Mouse (Mus musculus) kidney, embryonic 16.5 days (tissue): ENCODE measurements around the gene Strn3. TPM values are rescaled to one million over a fixed set of nuclear protein-coding genes. Genes with fewer than 3 reads are reported as not detected.

Experiments used
- ATAC-seq: fragments of 200-750 bp; cut with Nextera tagmentation; 2 replicates; pipeline ENCODE4 v1.8.0; 2017; ENCODE audit warnings: moderate TSS enrichment; ENCODE audit not compliant: low FRiP score, low TSS enrichment
- H3K27ac ChIP-seq: fragments of 300-500 bp; sonication (generic); 2 replicates; pipeline ENCODE4 v1.5.1; 2014; ENCODE audit warnings: low read length
- H3K27me3 ChIP-seq: fragments of 300-500 bp; sonication (generic); 2 replicates; pipeline ENCODE4 v1.6.1; 2014; ENCODE audit warnings: low read length, control low read depth, mixed read lengths; ENCODE audit not compliant: insufficient read depth
- H3K36me3 ChIP-seq: fragments of 300-500 bp; sonication (generic); 2 replicates; pipeline ENCODE4 v1.6.1; 2014; ENCODE audit warnings: low read length, control low read depth, mixed read lengths; ENCODE audit not compliant: insufficient read depth
- H3K4me1 ChIP-seq: fragments of 300-500 bp; sonication (generic); 2 replicates; pipeline ENCODE4 v1.6.1; 2014; ENCODE audit warnings: low read length, control low read depth, mixed read lengths; ENCODE audit not compliant: insufficient read depth
- H3K4me2 ChIP-seq: fragments of 300-500 bp; sonication (generic); replicated peaks from 2 replicates; pipeline ENCODE4 v1.6.1; 2014; ENCODE audit warnings: low read depth, low read length
- H3K4me3 ChIP-seq: fragments of 300-500 bp; sonication (generic); 2 replicates; pipeline ENCODE4 v1.5.1; 2014; ENCODE audit warnings: mild to moderate bottlenecking, low read length
- H3K9ac ChIP-seq: fragments of 300-500 bp; sonication (generic); replicated peaks from 2 replicates; pipeline ENCODE4 v1.6.1; 2014; ENCODE audit warnings: low read length
- H3K9me3 ChIP-seq: fragments of 300-500 bp; sonication (generic); 2 replicates; pipeline ENCODE4 v1.6.1; 2016; ENCODE audit warnings: low read length, control low read depth
- WGBS: fragments of 180-500 bp; shearing (Covaris S2); extraction: QIAGEN DNeasy Blood & Tissue Kit; methylation state at CpG from one replicate; pipeline ENCODE4 v1.1.7; 2014; 5-methylcytosine and 5-hydroxymethylcytosine counted together
- polyA plus RNA-seq: library from polyadenylated mRNA; unstranded; fragments of >200 nt; fragmentation: Nextera tagmentation; extraction: Ambion mirVana; gene quantifications from 2 replicates; pipeline ENCODE4 v1.2.1, GENCODE M21; 2015

Strn3 gene
- polyA plus RNA-seq, 1 experiment from 2014 or later: 38.5 TPM

DNA sequence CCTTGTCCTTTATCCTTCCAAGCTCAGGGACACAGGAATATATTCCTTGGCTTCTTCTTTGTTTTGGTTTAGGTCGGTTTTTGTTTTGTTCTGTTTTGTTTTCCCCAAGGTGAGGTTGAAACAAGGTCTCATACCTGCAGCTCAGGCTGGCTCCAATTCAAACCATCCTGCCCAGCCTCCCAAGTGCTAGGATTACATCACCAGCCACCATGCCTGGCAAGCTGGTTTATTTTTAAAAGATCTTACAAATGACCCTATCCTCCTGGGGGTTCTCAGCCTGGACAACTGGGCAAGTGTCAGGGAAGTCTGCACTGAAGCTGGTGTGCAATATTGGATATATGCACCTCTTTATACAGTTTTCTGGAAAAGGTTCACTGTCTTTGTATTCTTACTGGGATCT is 21.0 kb upstream of the Strn3 start:
- H3K4me3 ChIP-seq: no peak overlapping the region
- no peak overlapping the region for H3K4me2 ChIP-seq
- ATAC-seq: no peak
- WGBS: 71% methylated on average over 1 of the region's 1 CpGs
- no peaks in the 10 kb centered on the region for H3K36me3 ChIP-seq
- no peak overlapping the region for H3K9ac ChIP-seq
- H3K4me1 ChIP-seq: peaks cover 17% of the 10 kb centered on the region
- H3K27me3 ChIP-seq: no peaks in the 10 kb centered on the region
- no peaks in the 10 kb centered on the region for H3K9me3 ChIP-seq
- H3K27ac ChIP-seq: no peak overlapping the region

DNA sequence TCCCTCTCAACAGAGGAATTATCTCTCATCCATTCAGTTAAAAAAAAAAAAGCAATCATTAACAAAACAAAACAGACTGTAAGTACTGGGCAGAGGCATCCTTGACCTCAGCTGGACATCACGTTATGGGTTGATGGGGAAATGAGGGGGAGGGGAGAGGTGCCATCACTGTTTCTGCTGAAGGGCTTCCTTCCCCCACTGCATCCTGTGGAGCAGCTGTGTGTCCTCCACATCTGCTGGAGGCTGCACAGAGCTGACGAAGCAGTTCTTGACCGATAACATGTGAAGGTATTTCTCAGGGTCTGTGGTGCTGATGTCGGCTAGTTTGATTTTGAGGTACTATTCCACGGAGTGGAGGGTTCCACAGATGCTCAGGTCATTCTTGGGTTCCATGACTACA is 18.5 kb upstream of the Strn3 start:
- 32% methylated on average over 5 of the region's 5 CpGs for WGBS
- Histone ChIP-seq H3K4me2 (no peak overlapping the region), H3K36me3 (no peaks in the 10 kb centered on the region), H3K4me3 (no peak overlapping the region), H3K9ac (no peak overlapping the region), H3K4me1 (peaks cover 17% of the 10 kb centered on the region), H3K9me3 (no peaks in the 10 kb centered on the region), H3K27me3 (no peaks in the 10 kb centered on the region), H3K27ac (no peak overlapping the region)
- ATAC-seq: peak; percentile 17; the same call in 1 of the 2 replicates

- no peak for ATAC-seq
- H3K36me3 ChIP-seq: no peaks in the 10 kb centered on the region
- H3K9me3 ChIP-seq: no peaks in the 10 kb centered on the region
- H3K27ac ChIP-seq: no peak overlapping the region; the same call in 1 of the 2 replicates
- peaks cover 17% of the 10 kb centered on the region for H3K4me1 ChIP-seq
- WGBS: 64% methylated on average over 3 of the region's 3 CpGs
- no peaks in the 10 kb centered on the region for H3K27me3 ChIP-seq
- no peak overlapping the region for H3K9ac ChIP-seq
- no peak overlapping the region for H3K4me3 ChIP-seq
- no peak overlapping the region for H3K4me2 ChIP-seq
These were observed 18.0 kb upstream of the Strn3 start for GRCm38 (mm10) chr12:51709741-51710140.

DNA sequence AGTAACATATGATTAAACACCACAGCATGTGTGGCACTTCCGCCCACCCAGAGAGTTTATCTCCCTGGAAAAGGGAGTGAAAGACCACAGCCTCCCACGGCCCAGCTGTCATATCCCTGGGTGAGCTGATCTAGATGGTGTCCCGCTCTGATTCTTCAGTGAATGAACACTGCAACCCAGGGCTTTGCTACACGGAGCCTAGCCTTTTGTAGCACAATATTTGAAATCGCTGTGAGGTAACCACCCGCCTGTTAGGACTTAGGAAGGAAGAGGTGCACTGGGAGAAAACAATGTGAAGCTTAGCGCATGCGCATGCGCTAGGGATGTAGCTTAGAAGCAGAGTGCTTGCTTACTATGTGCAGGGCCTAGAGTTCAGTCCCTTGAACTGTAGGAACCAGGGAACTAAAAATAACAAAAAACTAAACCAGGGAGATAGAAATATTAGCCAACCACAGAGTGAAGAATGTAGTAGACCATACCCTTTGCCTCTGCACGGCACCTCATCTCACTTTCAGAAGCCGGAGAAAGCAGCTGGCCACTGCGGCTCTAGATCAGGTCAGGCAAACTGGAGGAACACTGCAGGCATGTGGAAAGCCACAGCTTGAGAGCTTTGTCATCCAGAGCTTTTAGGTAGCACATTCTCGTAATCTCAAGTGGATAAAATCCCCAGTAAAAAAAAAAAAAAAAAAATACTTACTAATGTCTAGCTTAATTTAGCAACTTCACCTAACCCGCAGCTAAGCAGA is 17.4 kb upstream of the Strn3 start:
- WGBS: 51% methylated on average over 14 of the region's 14 CpGs

DNA sequence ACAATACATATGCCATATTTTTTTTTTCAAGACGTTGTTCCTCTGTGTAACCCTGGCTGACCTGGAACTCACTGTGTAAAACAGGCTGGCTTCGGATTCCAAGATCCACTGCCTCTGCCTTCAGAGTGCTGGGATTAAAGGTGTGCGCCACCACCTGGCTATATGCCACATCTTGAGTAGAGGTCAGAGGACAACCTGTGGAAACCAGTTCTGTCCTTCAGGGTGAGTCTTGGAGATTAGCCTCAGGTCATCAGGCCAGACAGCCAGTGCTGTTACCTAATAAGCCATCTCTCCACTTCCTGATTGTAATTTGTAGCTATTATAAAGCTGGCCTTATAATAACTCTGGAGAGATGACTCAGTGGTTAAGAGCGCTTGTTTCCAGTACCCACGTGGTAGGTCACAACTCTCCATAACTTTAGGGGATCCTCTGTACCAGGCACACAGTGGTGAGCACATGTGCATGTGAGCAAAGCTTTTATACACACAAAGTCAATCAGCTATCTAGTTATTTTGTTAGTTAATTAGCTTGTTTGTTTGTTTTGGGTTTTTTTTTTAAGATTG is 15.1 kb upstream of the Strn3 start:
- no peak overlapping the region for H3K9ac ChIP-seq
- H3K4me3 ChIP-seq: no peak overlapping the region
- no peak overlapping the region for H3K4me2 ChIP-seq
- H3K27me3 ChIP-seq: no peaks in the 10 kb centered on the region
- ATAC-seq: no peak
- 79% methylated on average over 5 of the region's 5 CpGs for WGBS
- no peak overlapping the region for H3K27ac ChIP-seq
- H3K4me1 ChIP-seq: peaks cover 22% of the 10 kb centered on the region
- H3K9me3 ChIP-seq: no peaks in the 10 kb centered on the region
- no peaks in the 10 kb centered on the region for H3K36me3 ChIP-seq

More for the DNA sequence above, 17.4 kb upstream of the Strn3 start:
- Histone ChIP-seq H3K36me3 (no peaks in the 10 kb centered on the region), H3K9me3 (no peaks in the 10 kb centered on the region), H3K9ac (no peak overlapping the region), H3K4me3 (no peak overlapping the region), H3K27me3 (no peaks in the 10 kb centered on the region), H3K27ac (no peak overlapping the region; the same call in 1 of the 2 replicates), H3K4me1 (peaks cover 22% of the 10 kb centered on the region), H3K4me2 (no peak overlapping the region)
- ATAC-seq: peak; percentile 49; the same call in 1 of the 2 replicates

GRCm38 (mm10) chr12:51705778-51706177 is 14.1 kb upstream of the Strn3 start:
- no peaks in the 10 kb centered on the region for H3K9me3 ChIP-seq
- no peak overlapping the region for H3K27ac ChIP-seq
- 67% methylated on average over 12 of the region's 12 CpGs for WGBS
- H3K4me1 ChIP-seq: peaks cover 22% of the 10 kb centered on the region
- no peak overlapping the region for H3K9ac ChIP-seq
- no peaks in the 10 kb centered on the region for H3K36me3 ChIP-seq
- H3K4me3 ChIP-seq: no peak overlapping the region
- no peaks in the 10 kb centered on the region for H3K27me3 ChIP-seq
- no peak for ATAC-seq
- no peak overlapping the region for H3K4me2 ChIP-seq

DNA sequence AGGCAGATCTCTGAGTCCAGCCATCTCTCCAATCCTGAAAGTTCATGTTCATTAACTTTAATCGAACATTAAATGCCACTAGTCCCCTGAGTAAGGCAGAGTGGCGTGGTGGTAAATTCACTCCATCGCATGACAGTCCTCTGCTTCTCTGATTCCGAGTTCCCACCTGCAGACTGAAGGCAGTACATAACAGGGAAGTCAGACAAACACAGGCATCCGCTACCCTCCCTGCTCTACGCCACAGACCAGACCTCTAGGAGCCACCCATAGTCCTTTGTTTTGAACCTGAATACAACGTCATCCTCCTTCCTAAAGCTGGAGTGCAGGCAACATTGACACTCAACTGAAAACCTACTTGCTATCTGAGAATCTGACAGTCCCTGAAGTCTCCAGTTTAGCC is 12.9 kb upstream of the Strn3 start:
- Histone ChIP-seq H3K9ac (no peak overlapping the region), H3K27me3 (no peaks in the 10 kb centered on the region), H3K4me1 (peaks cover 12% of the 10 kb centered on the region; the same call in 1 of the 2 replicates), H3K4me3 (no peak overlapping the region), H3K9me3 (no peaks in the 10 kb centered on the region), H3K4me2 (no peak overlapping the region), H3K27ac (no peak overlapping the region), H3K36me3 (no peaks in the 10 kb centered on the region)
- no peak for ATAC-seq
- 74% methylated on average over 7 of the region's 7 CpGs for WGBS

GRCm38 (mm10) chr12:51703859-51704258 is 12.2 kb upstream of the Strn3 start:
- no peak overlapping the region for H3K9ac ChIP-seq
- 6% methylated on average over 1 of the region's 1 CpGs for WGBS
- ATAC-seq: peak; percentile 82
- no peak overlapping the region for H3K4me2 ChIP-seq
- H3K27me3 ChIP-seq: no peaks in the 10 kb centered on the region
- no peaks in the 10 kb centered on the region for H3K36me3 ChIP-seq
- H3K4me1 ChIP-seq: peaks cover 5% of the 10 kb centered on the region; the same call in 1 of the 2 replicates
- no peaks in the 10 kb centered on the region for H3K9me3 ChIP-seq
- H3K4me3 ChIP-seq: no peak overlapping the region
- H3K27ac ChIP-seq: no peak overlapping the region

DNA sequence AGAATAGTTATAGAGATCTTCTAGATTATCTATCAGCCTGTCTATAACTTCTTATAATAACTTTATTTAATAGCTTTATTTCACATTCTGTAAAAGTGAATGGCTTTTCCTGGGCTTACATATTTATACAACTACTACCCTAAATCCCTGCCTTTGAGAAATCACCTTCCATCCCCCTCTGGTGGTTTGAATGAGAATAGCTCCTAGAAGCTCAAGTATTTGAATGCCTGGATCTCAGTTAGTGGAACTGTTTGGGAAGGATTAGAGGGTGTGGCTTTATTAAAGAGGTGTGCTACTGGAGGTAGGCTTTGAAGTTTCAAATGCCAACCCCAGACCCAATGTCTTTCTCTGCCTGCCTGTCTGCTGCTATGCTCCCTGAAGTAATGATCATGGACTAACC is 10.0 kb upstream of the Strn3 start:
- Histone ChIP-seq H3K4me2 (no peak overlapping the region), H3K4me3 (no peak overlapping the region), H3K4me1 (peaks cover 5% of the 10 kb centered on the region; the same call in 1 of the 2 replicates), H3K27me3 (no peaks in the 10 kb centered on the region), H3K36me3 (no peaks in the 10 kb centered on the region), H3K9ac (no peak overlapping the region), H3K9me3 (no peaks in the 10 kb centered on the region), H3K27ac (no peak overlapping the region)
- no peak for ATAC-seq
